Mouse (Mus musculus) erythroblast, embryonic 14.5 days (primary cell): ENCODE results near the gene Abhd17c.

Experiments used
- GATA1 ChIP-seq: IDR thresholded peaks from 2 replicates; pipeline ENCODE4 v1.6.1; 2012; ENCODE audit warnings: low read length, inconsistent platforms, mixed read lengths
- TAL1 ChIP-seq: IDR thresholded peaks from 3 replicates; pipeline ENCODE4 v1.6.1; 2012; ENCODE audit warnings: low read length, inconsistent platforms, mixed read lengths

- TF ChIP-seq TAL1 (no peak), GATA1 (no peak)
These were observed 44.8 kb downstream of the Abhd17c start for GRCm38 (mm10) chr7:84106942-84107341.
